Mouse (Mus musculus) small intestine, adult 2 months (tissue): ENCODE results near the gene Clmn. TPM values are rescaled to one million over a fixed set of nuclear protein-coding genes. Genes with fewer than 3 reads are reported as not detected.

Experiments used
- H3K27ac ChIP-seq: fragments of 200-500 bp; 2 replicates; pipeline ENCODE4 v1.5.1; 2012; ENCODE audit warnings: low read depth, low read length, control low read depth, inconsistent platforms; ENCODE audit not compliant: insufficient read depth
- H3K27me3 ChIP-seq: fragments of 200-500 bp; 2 replicates; pipeline ENCODE4 v1.6.1; 2012; ENCODE audit warnings: mild to moderate bottlenecking, moderate library complexity, low read length, inconsistent platforms; ENCODE audit not compliant: control insufficient read depth, insufficient read depth
- H3K36me3 ChIP-seq: fragments of 200-500 bp; 2 replicates; pipeline ENCODE4 v1.6.1; 2012; ENCODE audit warnings: mild to moderate bottlenecking, low read length, control low read depth, inconsistent platforms; ENCODE audit not compliant: control insufficient read depth, insufficient read depth
- H3K4me1 ChIP-seq: fragments of 200-500 bp; 2 replicates; pipeline ENCODE4 v1.6.1; 2012; ENCODE audit warnings: low read length, inconsistent platforms, mixed read lengths; ENCODE audit not compliant: control insufficient read depth, insufficient read depth, insufficient read length
- H3K4me3 ChIP-seq: fragments of 200-500 bp; 2 replicates; pipeline ENCODE4 v1.5.1; 2012; ENCODE audit warnings: low read depth, mild to moderate bottlenecking, control low read depth, inconsistent platforms, low read length, moderate library complexity
- CTCF ChIP-seq: fragments of 200-500 bp; IDR thresholded peaks from 2 replicates; pipeline ENCODE4 v1.5.1; 2012; ENCODE audit warnings: low read depth, mild to moderate bottlenecking, control low read depth, inconsistent platforms, low read length, moderate library complexity, mixed read lengths; ENCODE audit not compliant: insufficient replicate concordance, insufficient read length; ENCODE audit errors: extremely low read depth
- POLR2A ChIP-seq: fragments of 200-500 bp; IDR thresholded peaks from 2 replicates; pipeline ENCODE4 v1.6.1; 2012; ENCODE audit warnings: low read depth, mild to moderate bottlenecking, control low read depth, inconsistent platforms, low read length, moderate library complexity
- WGBS: fragments of 180-500 bp; shearing (Covaris S2); methylation state at CpG from one replicate; pipeline ENCODE4 v1.1.7; 2018; 5-methylcytosine and 5-hydroxymethylcytosine counted together
- polyA plus RNA-seq: library from polyadenylated mRNA; depleted of rRNA; stranded (reverse); fragments of >200 nt; gene quantifications from 2 replicates; pipeline ENCODE4 v1.2.3, GENCODE M21; 2012

The Clmn gene
- polyA plus RNA-seq, 1 experiment = 3.4 TPM

DNA sequence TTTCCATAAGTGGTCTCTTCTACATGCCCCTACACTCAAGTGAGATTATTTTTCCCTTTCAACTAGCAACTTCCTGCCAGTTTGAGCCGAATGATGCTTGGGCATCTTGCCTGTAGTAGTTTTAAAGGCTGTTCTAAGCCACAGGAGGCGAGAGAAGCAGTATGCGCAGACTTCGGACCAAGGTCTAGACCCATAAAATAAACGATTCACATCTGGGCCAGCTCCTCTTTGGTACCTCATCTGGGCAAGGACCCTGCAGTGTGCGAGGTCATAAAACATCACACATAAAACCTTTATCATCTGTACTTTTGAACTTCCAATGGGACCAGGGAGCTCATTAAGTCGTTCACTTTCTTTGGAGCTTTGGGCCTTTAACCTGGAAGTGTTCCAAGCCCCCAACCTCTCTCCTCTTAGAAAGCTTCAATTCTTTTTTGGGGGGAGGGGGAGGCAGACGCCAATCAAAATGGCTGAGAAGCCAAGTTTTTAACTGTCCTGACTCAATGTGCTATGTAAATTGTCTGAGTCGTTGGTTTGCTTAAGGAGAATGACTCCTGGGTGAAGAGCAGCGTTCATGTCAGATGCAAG, 95.6 kb downstream of the Clmn start:
- H3K4me3 ChIP-seq = no peak overlapping the region
- H3K27me3 ChIP-seq = no peaks in the 10 kb centered on the region
- peaks cover 6% of the 10 kb centered on the region; the same call in 1 of the 2 replicates for H3K36me3 ChIP-seq
- TF ChIP-seq POLR2A = no peak
- TF ChIP-seq CTCF = no peak
- WGBS = 20% methylated on average over 10 of the region's 10 CpGs
- H3K27ac ChIP-seq = no peak overlapping the region
- no peaks in the 10 kb centered on the region; the same call in 1 of the 2 replicates for H3K4me1 ChIP-seq

- H3K36me3 ChIP-seq = peaks cover 2% of the 10 kb centered on the region; the same call in 1 of the 2 replicates
- H3K27ac ChIP-seq = no peak overlapping the region
- no peak overlapping the region for H3K4me3 ChIP-seq
- TF ChIP-seq CTCF = peak; percentile 39; the same call in 1 of the 2 replicates
- TF ChIP-seq POLR2A = no peak
- H3K27me3 ChIP-seq = no peaks in the 10 kb centered on the region
- H3K4me1 ChIP-seq = no peaks in the 10 kb centered on the region; the same call in 1 of the 2 replicates
- 79% methylated on average over 4 of the region's 4 CpGs for WGBS
Measured at GRCm38 (mm10) chr12:104767183-104767582, 97.7 kb downstream of the Clmn start.

- Histone ChIP-seq H3K27me3 (no peaks in the 10 kb centered on the region), H3K4me3 (no peak overlapping the region), H3K4me1 (no peaks in the 10 kb centered on the region; the same call in 1 of the 2 replicates), H3K36me3 (peaks cover 2% of the 10 kb centered on the region; the same call in 1 of the 2 replicates), H3K27ac (no peak overlapping the region)
- 83% methylated on average over 7 of the region's 7 CpGs for whole genome bisulfite sequencing
- TF ChIP-seq POLR2A = no peak
- TF ChIP-seq CTCF = no peak
Measured at GRCm38 (mm10) chr12:104765761-104766160, 99.1 kb downstream of the Clmn start.

DNA sequence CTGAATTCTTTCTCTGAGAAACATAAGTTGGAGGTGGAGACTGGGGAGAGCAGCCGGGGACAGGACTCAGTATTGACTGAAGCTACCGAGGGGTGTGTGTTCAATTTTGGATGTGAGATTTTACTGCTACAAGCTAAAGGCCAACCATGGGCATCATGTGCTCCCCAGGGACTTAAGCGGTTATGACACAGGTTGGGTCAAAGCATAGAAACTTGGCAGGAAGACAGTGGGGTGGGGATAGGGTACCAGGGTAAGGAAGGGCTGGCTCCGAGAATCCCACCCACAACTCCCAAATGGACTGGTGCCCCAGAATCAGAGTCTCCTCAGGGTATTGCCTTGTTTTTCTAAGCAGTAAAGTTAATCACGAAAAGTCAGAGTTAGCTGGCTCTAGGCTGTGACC, 99.8 kb downstream of the Clmn start:
- Histone ChIP-seq H3K36me3 (no peaks in the 10 kb centered on the region), H3K27me3 (no peaks in the 10 kb centered on the region), H3K4me1 (no peaks in the 10 kb centered on the region; the same call in 1 of the 2 replicates), H3K27ac (no peak overlapping the region), H3K4me3 (no peak overlapping the region)
- 79% methylated on average over 5 of the region's 5 CpGs for WGBS
- no peak for TF ChIP-seq POLR2A
- TF ChIP-seq CTCF = no peak

DNA sequence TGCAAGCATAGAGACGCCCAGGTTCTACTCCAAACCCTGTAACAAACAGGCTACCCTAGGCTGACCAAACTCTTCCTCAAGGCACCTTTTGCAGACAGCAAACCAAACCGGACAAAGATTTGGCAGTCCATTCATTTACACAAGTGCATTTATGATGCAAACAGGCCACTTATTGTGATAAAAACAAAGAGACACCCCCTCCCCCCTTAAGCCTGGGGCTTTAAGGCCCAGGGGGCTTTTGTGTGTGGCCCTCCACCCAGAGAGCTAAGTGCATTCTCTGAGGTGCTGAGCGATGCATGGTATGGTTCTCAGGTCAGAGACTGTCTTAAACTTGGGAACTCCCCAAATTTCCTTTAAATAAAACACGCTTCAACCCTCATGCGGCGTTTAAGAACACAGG, 101.0 kb downstream of the Clmn start:
- Histone ChIP-seq H3K36me3 (no peaks in the 10 kb centered on the region), H3K4me1 (no peaks in the 10 kb centered on the region; the same call in 1 of the 2 replicates), H3K4me3 (no peak overlapping the region), H3K27me3 (no peaks in the 10 kb centered on the region), H3K27ac (no peak overlapping the region)
- no peak for TF ChIP-seq CTCF
- no peak for TF ChIP-seq POLR2A
- 87% methylated on average over 6 of the region's 6 CpGs for WGBS

- no peak overlapping the region for H3K4me3 ChIP-seq
- H3K27ac ChIP-seq = no peak overlapping the region
- no peaks in the 10 kb centered on the region for H3K27me3 ChIP-seq
- no peaks in the 10 kb centered on the region for H3K4me1 ChIP-seq
- no peaks in the 10 kb centered on the region for H3K36me3 ChIP-seq
- no peak for TF ChIP-seq POLR2A
- no peak for TF ChIP-seq CTCF
- 86% methylated on average over 8 of the region's 8 CpGs for WGBS
Measured at GRCm38 (mm10) chr12:104761411-104761810, 103.5 kb downstream of the Clmn start.

- H3K27me3 ChIP-seq = no peaks in the 10 kb centered on the region
- no peak for TF ChIP-seq CTCF
- TF ChIP-seq POLR2A = no peak
- H3K4me3 ChIP-seq = no peak overlapping the region
- no peak overlapping the region for H3K27ac ChIP-seq
- no peaks in the 10 kb centered on the region for H3K4me1 ChIP-seq
- H3K36me3 ChIP-seq = no peaks in the 10 kb centered on the region
- WGBS = 82% methylated on average over 7 of the region's 7 CpGs
Measured at GRCm38 (mm10) chr12:104758066-104758465, 106.8 kb downstream of the Clmn start.
